Mouse (Mus musculus): Measurements from ENCODE around the gene Marc1. TPM values are rescaled to one million over a fixed set of nuclear protein-coding genes. Genes with fewer than 3 reads are reported as not detected.

Gene Marc1
- polyA plus RNA-seq (2012) = not detected in 2 replicates

DNA sequence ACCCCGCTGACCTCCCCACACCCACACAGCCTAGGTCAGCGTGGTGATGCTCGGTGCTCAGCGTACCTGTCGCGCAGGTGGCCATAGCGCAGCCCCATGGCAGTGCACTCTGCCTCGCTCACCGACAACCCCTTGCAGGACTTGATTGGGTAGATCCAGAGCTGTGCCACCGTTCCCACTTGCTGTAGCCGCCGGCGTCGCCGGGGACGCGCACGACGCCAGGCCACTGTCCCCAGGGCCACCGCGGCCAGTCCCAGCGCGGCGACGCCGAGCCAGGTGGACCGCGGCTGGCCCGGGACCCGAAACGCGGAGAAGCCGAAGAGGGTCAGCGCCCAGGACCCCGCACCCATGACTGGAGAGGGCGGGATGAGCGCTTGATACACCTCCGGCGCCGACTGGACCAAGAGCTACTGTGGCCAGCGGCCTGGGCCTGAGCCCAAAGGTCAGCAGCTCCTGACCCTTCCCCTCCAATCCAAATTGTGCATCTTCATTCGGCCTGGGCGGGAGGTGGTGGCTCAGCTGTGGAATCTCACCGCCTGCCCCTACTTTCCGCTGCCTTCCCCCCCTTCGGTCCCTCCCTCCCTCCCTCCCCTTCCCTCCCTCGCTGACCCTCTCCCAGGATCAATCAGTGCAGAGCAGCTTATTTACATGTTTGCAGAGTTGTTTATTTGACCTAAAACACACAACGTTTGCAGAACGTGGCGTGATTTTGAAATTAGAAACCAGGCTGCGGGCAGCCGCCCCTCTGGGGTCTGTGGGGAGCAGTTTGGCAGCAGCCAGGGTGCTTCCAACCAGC is at the start of gene Marc1:
TSS of gene Marc1 (minus strand) at position 534 of the 796 bp plus-strand sequence.

GRCm38 (mm10) chr1:184846092-184846750 is 35.1 kb upstream of the Marc1 start, which contains the start of gene Marc2:
Marc2 (minus strand) TSS chr1:184846451.

Other genes with a start within 250 kb of the Marc1 start
- 144 and 163 TPM in 2 replicates for gene Hlx, start 78.7 kb downstream of the Marc1 start, polyA plus RNA-seq (2012)
- gene Marc2, start 35.1 kb upstream of the Marc1 start, polyA plus RNA-seq (2012) = 135 and 148 TPM in 2 replicates
- 0.14 TPM in 1 of 2 replicates, not detected in the other for gene C130074G19Rik, start 71.9 kb upstream of the Marc1 start, polyA plus RNA-seq (2012)
- gene Mark1, start 188.3 kb upstream of the Marc1 start, polyA plus RNA-seq (2012) = 0.03 TPM in 1 of 2 replicates, not detected in the other